Mouse (Mus musculus) embryonic facial prominence, embryonic 11.5 days (tissue): ENCODE results near the gene Skor1. TPM values are rescaled to one million over a fixed set of nuclear protein-coding genes. Genes with fewer than 3 reads are reported as not detected.
A peak's percentile ranks its signal among the peaks of the same experiment; 100 is the strongest.

ENCODE experiments used
- ATAC-seq: fragments of 200-750 bp; cut with Nextera tagmentation; replicated peaks from 2 replicates; pipeline ENCODE4 v1.8.0; 2017; ENCODE audit warnings: low read depth; ENCODE audit not compliant: insufficient number of reproducible peaks, low FRiP score, low TSS enrichment
- DNase-seq: peaks from one replicate; pipeline ENCODE4 v3.0.0-alpha.2; 2015; ENCODE audit warnings: low spot score
- H3K27ac ChIP-seq: fragments of 300-500 bp; sonication (generic); replicated peaks from 2 replicates; pipeline ENCODE4 v1.5.1; 2014; ENCODE audit warnings: mild to moderate bottlenecking, low read depth, low read length, control low read depth
- H3K27me3 ChIP-seq: fragments of 300-500 bp; sonication (generic); 2 replicates; pipeline ENCODE4 v1.6.1; 2014; ENCODE audit warnings: mild to moderate bottlenecking, low read length, moderate library complexity, mixed read lengths; ENCODE audit not compliant: control insufficient read depth, insufficient read depth
- H3K36me3 ChIP-seq: fragments of 300-500 bp; sonication (generic); replicated peaks from 2 replicates; pipeline ENCODE4 v1.6.1; 2014; ENCODE audit warnings: low read depth, mild to moderate bottlenecking, low read length, moderate library complexity, mixed read lengths; ENCODE audit not compliant: control insufficient read depth, insufficient read depth
- H3K4me1 ChIP-seq: fragments of 300-500 bp; sonication (generic); 2 replicates; pipeline ENCODE4 v1.6.1; 2014; ENCODE audit warnings: low read length, mixed read lengths; ENCODE audit not compliant: control insufficient read depth, insufficient read depth
- H3K4me2 ChIP-seq: fragments of 300-500 bp; sonication (generic); 2 replicates; pipeline ENCODE4 v1.6.1; 2014; ENCODE audit warnings: low read depth, mild to moderate bottlenecking, control low read depth, low read length, moderate library complexity
- H3K4me3 ChIP-seq: fragments of 300-500 bp; sonication (generic); 2 replicates; pipeline ENCODE4 v1.5.1; 2014; ENCODE audit warnings: low read depth, low read length, control low read depth
- H3K9ac ChIP-seq: fragments of 300-500 bp; sonication (generic); replicated peaks from 2 replicates; pipeline ENCODE4 v1.6.1; 2014; ENCODE audit warnings: mild to moderate bottlenecking, control low read depth, low read length
- H3K9me3 ChIP-seq: fragments of 300-500 bp; sonication (generic); replicated peaks from 2 replicates; pipeline ENCODE4 v1.6.1; 2016; ENCODE audit warnings: mild to moderate bottlenecking, low read length, inconsistent platforms, mixed read lengths; ENCODE audit not compliant: control insufficient read depth
- WGBS: fragments of 180-500 bp; shearing (Covaris S2); extraction: QIAGEN DNeasy Blood & Tissue Kit; methylation state at CpG from one replicate; pipeline ENCODE4 v1.1.7; 2014; 5-methylcytosine and 5-hydroxymethylcytosine counted together
- polyA plus RNA-seq: library from polyadenylated mRNA; unstranded; fragments of >200 nt; fragmentation: Nextera tagmentation; extraction: Ambion mirVana; gene quantifications from 2 replicates; pipeline ENCODE4 v1.2.1, GENCODE M21; 2014

The Skor1 gene
- polyA plus RNA-seq, 1 experiment from 2014 or later = 0.17 TPM

GRCm38 (mm10) chr9:63185249-63185648 is 36.5 kb upstream of the Skor1 start:
- H3K36me3 ChIP-seq = no peaks in the 10 kb centered on the region
- no peak overlapping the region for H3K27ac ChIP-seq
- no peak overlapping the region for H3K4me2 ChIP-seq
- DNase-seq (no peak), ATAC-seq (no peak)
- 88% methylated on average over 7 of the region's 7 CpGs for WGBS
- H3K9ac ChIP-seq = no peak overlapping the region
- peaks cover 8% of the 10 kb centered on the region; the same call in 1 of the 2 replicates for H3K4me1 ChIP-seq
- H3K9me3 ChIP-seq = no peaks in the 10 kb centered on the region
- H3K4me3 ChIP-seq = no peak overlapping the region
- no peaks in the 10 kb centered on the region for H3K27me3 ChIP-seq

DNA sequence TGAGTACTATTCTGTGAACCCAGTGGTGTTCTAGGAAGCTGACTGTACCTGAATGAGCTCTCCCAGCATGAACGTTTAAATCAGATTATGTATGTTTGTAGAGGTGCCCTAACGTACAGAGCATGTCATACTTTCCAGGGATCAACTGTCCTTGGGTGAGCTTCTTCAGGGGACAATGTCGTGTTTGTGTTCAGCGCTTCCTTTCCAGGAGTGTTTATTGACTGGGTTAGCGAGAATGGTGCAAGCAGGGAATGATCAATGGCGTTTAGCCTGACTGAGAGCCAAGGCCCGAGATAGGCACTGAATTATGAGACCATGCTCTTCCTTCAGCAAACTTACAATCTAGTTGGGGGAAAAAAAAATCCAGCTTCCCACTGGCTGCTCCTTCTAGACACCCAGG is 35.1 kb upstream of the Skor1 start:
- H3K4me1 ChIP-seq = peaks cover 8% of the 10 kb centered on the region; the same call in 1 of the 2 replicates
- H3K4me3 ChIP-seq = no peak overlapping the region
- no peaks in the 10 kb centered on the region for H3K27me3 ChIP-seq
- no peak overlapping the region for H3K9ac ChIP-seq
- 56% methylated on average over 7 of the region's 7 CpGs for WGBS
- H3K9me3 ChIP-seq = no peaks in the 10 kb centered on the region
- ATAC-seq (no peak), DNase-seq (no peak)
- H3K4me2 ChIP-seq = no peak overlapping the region
- H3K36me3 ChIP-seq = no peaks in the 10 kb centered on the region
- no peak overlapping the region for H3K27ac ChIP-seq

DNA sequence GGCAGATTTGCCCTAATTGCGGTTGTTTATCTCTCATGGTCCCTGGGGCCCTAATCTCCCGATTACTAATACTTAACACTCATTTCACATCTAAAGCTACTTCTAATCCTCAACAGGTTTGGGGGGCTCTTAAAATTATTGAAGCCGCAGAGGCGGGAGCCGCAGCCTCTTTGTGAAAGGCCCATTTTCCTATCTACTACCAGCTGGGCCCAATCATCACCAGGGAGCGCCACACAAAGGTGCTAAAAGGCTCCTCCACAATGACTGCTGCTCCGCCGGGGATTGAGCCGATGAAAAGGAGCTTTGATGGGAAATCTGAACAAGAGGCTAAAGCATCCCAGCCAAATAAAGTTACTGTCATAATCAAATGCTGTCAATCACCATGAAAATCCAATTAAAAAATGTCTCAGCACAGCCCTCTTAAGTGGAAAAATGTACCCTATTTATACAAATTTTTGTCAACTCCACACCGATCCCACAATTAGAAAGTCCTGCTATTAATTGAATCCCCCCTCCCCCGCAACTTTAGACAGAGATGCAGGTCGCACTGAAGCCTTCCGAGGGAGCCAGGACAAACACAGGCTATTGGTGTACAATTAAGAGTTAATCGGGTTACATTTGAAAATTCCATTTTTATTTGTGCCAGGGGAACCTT is 33.7 kb upstream of the Skor1 start:
- H3K27me3 ChIP-seq = no peaks in the 10 kb centered on the region
- H3K27ac ChIP-seq = no peak overlapping the region
- no peak overlapping the region for H3K9ac ChIP-seq
- H3K4me2 ChIP-seq = no peak overlapping the region; the same call in 1 of the 2 replicates
- H3K4me1 ChIP-seq = peaks cover 4% of the 10 kb centered on the region; the same call in 1 of the 2 replicates
- ATAC-seq = no peak
- no peak overlapping the region for H3K4me3 ChIP-seq
- peak; percentile 67 for DNase-seq
- no peaks in the 10 kb centered on the region for H3K36me3 ChIP-seq
- H3K9me3 ChIP-seq = no peaks in the 10 kb centered on the region
- 14% methylated on average over 14 of the region's 14 CpGs for WGBS

- no peak; the same call in 1 of the 2 replicates for ATAC-seq
Observed at GRCm38 (mm10) chr9:63181337-63182178, 32.8 kb upstream of the Skor1 start.

DNA sequence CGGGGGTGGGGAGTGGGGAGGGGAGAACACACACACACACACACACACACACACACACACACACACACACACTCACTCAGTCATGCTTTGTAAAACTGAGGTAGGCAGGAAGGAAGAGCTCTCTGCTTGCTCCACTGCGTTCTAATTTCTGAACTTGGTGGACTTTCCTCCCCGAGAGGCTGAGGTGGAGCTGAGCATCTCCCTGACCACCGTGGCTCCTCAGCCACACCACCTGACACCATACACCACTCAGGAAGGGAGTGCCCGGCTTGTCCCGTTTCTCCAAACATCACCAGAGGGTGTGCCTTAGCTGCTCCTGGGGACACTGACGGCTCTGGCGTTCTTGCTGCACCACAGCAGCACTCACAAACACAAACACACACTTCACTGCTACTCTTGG is 29.5 kb upstream of the Skor1 start:
- no peak for DNase-seq
- ATAC-seq = no peak
- H3K9ac ChIP-seq = no peak overlapping the region
- peaks cover 2% of the 10 kb centered on the region; the same call in 1 of the 2 replicates for H3K4me1 ChIP-seq
- 84% methylated on average over 8 of the region's 8 CpGs for WGBS
- H3K9me3 ChIP-seq = no peaks in the 10 kb centered on the region
- H3K4me2 ChIP-seq = no peak overlapping the region
- H3K4me3 ChIP-seq = no peak overlapping the region
- H3K36me3 ChIP-seq = no peaks in the 10 kb centered on the region
- no peak overlapping the region for H3K27ac ChIP-seq
- no peaks in the 10 kb centered on the region for H3K27me3 ChIP-seq

More at GRCm38 (mm10) chr9:63181337-63182178, 32.8 kb upstream of the Skor1 start:
- 28% methylated on average over 11 of the region's 11 CpGs for WGBS
- no peak overlapping the region; the same call in 1 of the 2 replicates for H3K4me2 ChIP-seq
- peak; percentile 43 for DNase-seq
- no peaks in the 10 kb centered on the region for H3K9me3 ChIP-seq
- peaks cover 2% of the 10 kb centered on the region; the same call in 1 of the 2 replicates for H3K4me1 ChIP-seq
- H3K36me3 ChIP-seq = no peaks in the 10 kb centered on the region
- H3K27ac ChIP-seq = no peak overlapping the region
- H3K4me3 ChIP-seq = no peak overlapping the region
- no peak overlapping the region for H3K9ac ChIP-seq
- H3K27me3 ChIP-seq = no peaks in the 10 kb centered on the region

- DNase-seq (no peak), ATAC-seq (no peak)
- Histone ChIP-seq H3K9ac (no peak overlapping the region), H3K4me2 (no peak overlapping the region), H3K36me3 (no peaks in the 10 kb centered on the region), H3K4me1 (no peaks in the 10 kb centered on the region), H3K27ac (no peak overlapping the region), H3K4me3 (no peak overlapping the region), H3K9me3 (no peaks in the 10 kb centered on the region), H3K27me3 (no peaks in the 10 kb centered on the region)
- 84% methylated on average over 8 of the region's 8 CpGs for WGBS
Observed at GRCm38 (mm10) chr9:63174001-63174721, 25.4 kb upstream of the Skor1 start.

DNA sequence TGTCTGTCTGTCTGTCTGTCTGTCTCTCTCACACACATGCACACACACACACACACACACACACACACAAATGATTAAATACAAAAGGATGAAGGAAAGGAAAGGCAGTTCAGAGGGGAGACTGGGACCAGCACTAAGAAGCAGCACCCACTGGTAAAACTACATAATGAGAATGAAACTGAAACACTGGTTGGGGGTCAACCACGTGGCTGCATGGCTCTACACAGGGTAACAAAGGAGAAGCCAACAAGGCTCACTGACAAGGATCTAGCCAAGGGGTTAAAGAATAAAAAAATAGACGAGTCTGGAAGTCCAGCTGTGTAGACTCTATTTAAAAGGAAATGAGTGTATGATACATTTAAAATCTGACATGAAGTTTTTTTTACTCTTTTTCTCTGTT is 23.2 kb upstream of the Skor1 start:
- no peaks in the 10 kb centered on the region for H3K27me3 ChIP-seq
- no peak overlapping the region for H3K4me2 ChIP-seq
- H3K9me3 ChIP-seq = no peaks in the 10 kb centered on the region
- WGBS = 69% methylated on average over 2 of the region's 2 CpGs
- DNase-seq (no peak), ATAC-seq (no peak)
- H3K27ac ChIP-seq = no peak overlapping the region
- H3K36me3 ChIP-seq = no peaks in the 10 kb centered on the region
- H3K4me3 ChIP-seq = no peak overlapping the region
- no peaks in the 10 kb centered on the region for H3K4me1 ChIP-seq
- no peak overlapping the region for H3K9ac ChIP-seq
